Mouse (Mus musculus): ENCODE measurements around the gene Kxd1. TPM values are rescaled to one million over a fixed set of nuclear protein-coding genes. Genes with fewer than 3 reads are reported as not detected.
A peak's percentile ranks its signal among the peaks of the same experiment; 100 is the strongest.

The Kxd1 gene
- polyA plus RNA-seq, 1 experiment from 2014 or later = 49.3 TPM

GRCm38 (mm10) chr8:70495771-70496062 lies 32.0 kb downstream of the Kxd1 start:
- Histone ChIP-seq H3K36me3 (no peaks in the 10 kb centered on the region), H3K27me3 (peaks cover 90% of the 10 kb centered on the region), H3K4me2 (replicated peaks) (peak overlapping the region; percentile 90), H3K4me3 (peak overlapping the region; percentile 63), H3K9me3 (no peaks in the 10 kb centered on the region), H3K27ac (peak overlapping the region; percentile 59), H3K9ac (peak overlapping the region; percentile 72), H3K4me1 (peaks cover 71% of the 10 kb centered on the region)
- ATAC-seq (ENCODE audit: low FRiP score, low read depth) = no peak
- 11% methylated on average over 12 of the region's 12 CpGs for WGBS

GRCm38 (mm10) chr8:70495001-70495770 lies 32.6 kb downstream of the Kxd1 start:
- H3K36me3 ChIP-seq = no peaks in the 10 kb centered on the region
- peak overlapping the region; percentile 90 for H3K4me2 ChIP-seq (replicated peaks)
- H3K27me3 ChIP-seq = peaks cover 90% of the 10 kb centered on the region
- ATAC-seq (ENCODE audit: low FRiP score, low read depth) = no peak
- 4% methylated on average over 21 of the region's 21 CpGs for WGBS
- H3K9ac ChIP-seq = peak overlapping the region; percentile 72
- peak overlapping the region; percentile 63 for H3K4me3 ChIP-seq
- H3K27ac ChIP-seq = peak overlapping the region; percentile 59
- no peaks in the 10 kb centered on the region for H3K9me3 ChIP-seq
- peaks cover 74% of the 10 kb centered on the region for H3K4me1 ChIP-seq

- WGBS = 1% methylated on average over 22 of the region's 28 CpGs
Observed at GRCm38 (mm10) chr8:70494416-70494945, 33.3 kb downstream of the Kxd1 start.

GRCm38 (mm10) chr8:70493692-70494415 lies 33.9 kb downstream of the Kxd1 start:
- Histone ChIP-seq H3K27me3 (peaks cover 90% of the 10 kb centered on the region), H3K27ac (peak overlapping the region; percentile 59), H3K9me3 (no peaks in the 10 kb centered on the region), H3K4me1 (peaks cover 76% of the 10 kb centered on the region), H3K9ac (peak overlapping the region; percentile 72), H3K4me2 (replicated peaks) (peak overlapping the region; percentile 90), H3K4me3 (peak overlapping the region; percentile 63), H3K36me3 (no peaks in the 10 kb centered on the region)
- 0 out of 2 replicates have a peak, but pooled peaks have one; percentile 7 for ATAC-seq (ENCODE audit: low FRiP score, low read depth)
- under 1% methylated on average over 46 of the region's 47 CpGs for WGBS

More at GRCm38 (mm10) chr8:70494416-70494945, 33.3 kb downstream of the Kxd1 start:
- peak overlapping the region; percentile 90 for H3K4me2 ChIP-seq (replicated peaks)
- peak overlapping the region; percentile 72 for H3K9ac ChIP-seq
- H3K9me3 ChIP-seq = no peaks in the 10 kb centered on the region
- peak overlapping the region; percentile 59; the same call in 1 of the 2 replicates for H3K27ac ChIP-seq
- H3K36me3 ChIP-seq = no peaks in the 10 kb centered on the region
- no peak for ATAC-seq (ENCODE audit: low FRiP score, low read depth)
- peaks cover 90% of the 10 kb centered on the region for H3K27me3 ChIP-seq
- H3K4me1 ChIP-seq = peaks cover 76% of the 10 kb centered on the region
- peak overlapping the region; percentile 63 for H3K4me3 ChIP-seq

- Histone ChIP-seq H3K9ac (peak within 1 kb of the TSS; percentile 72), H3K36me3 (no peaks in the 10 kb centered on the region), H3K27ac (peak within 1 kb of the TSS; percentile 59), H3K27me3 (peaks cover 93% of the 10 kb centered on the region), H3K4me2 (replicated peaks) (peak within 1 kb of the TSS; percentile 90), H3K9me3 (no peaks in the 10 kb centered on the region), H3K4me1 (peaks cover 81% of the 10 kb centered on the region), H3K4me3 (peak within 1 kb of the TSS; percentile 63)
- no peak for ATAC-seq (ENCODE audit: low FRiP score, low read depth)
- under 1% methylated on average over 58 of the region's 93 CpGs for WGBS
Observed at GRCm38 (mm10) chr8:70492664-70493640, 34.8 kb downstream of the Kxd1 start, which contains the start of gene Crlf1. Gene Crlf1 (plus strand): TSS chr8:70493158.

GRCm38 (mm10) chr8:70490880-70491495 lies 36.8 kb downstream of the Kxd1 start:
- Histone ChIP-seq H3K4me3 (peak overlapping the region; percentile 63), H3K9ac (0 out of 2 replicates have a peak overlapping the region, but pooled peaks have one; percentile 25), H3K27ac (peak overlapping the region; percentile 55; the same call in 1 of the 2 replicates), H3K4me2 (replicated peaks) (peak overlapping the region; percentile 90), H3K9me3 (no peaks in the 10 kb centered on the region), H3K27me3 (peaks cover 97% of the 10 kb centered on the region), H3K4me1 (peaks cover 94% of the 10 kb centered on the region), H3K36me3 (no peaks in the 10 kb centered on the region)
- ATAC-seq (ENCODE audit: low FRiP score, low read depth) = no peak
- 5% methylated on average over 20 of the region's 20 CpGs for WGBS

GRCm38 (mm10) chr8:70490061-70490879 lies 37.5 kb downstream of the Kxd1 start:
- Histone ChIP-seq H3K9ac (0 out of 2 replicates have a peak overlapping the region, but pooled peaks have one; percentile 25), H3K4me2 (replicated peaks) (peak overlapping the region; percentile 90), H3K27me3 (peaks cover 93% of the 10 kb centered on the region), H3K27ac (peak overlapping the region; percentile 55), H3K4me1 (peaks cover 87% of the 10 kb centered on the region), H3K36me3 (no peaks in the 10 kb centered on the region), H3K4me3 (peak overlapping the region; percentile 63), H3K9me3 (no peaks in the 10 kb centered on the region)
- ATAC-seq (ENCODE audit: low FRiP score, low read depth) = no peak
- 11% methylated on average over 10 of the region's 10 CpGs for WGBS

GRCm38 (mm10) chr8:70489576-70489975 lies 38.2 kb downstream of the Kxd1 start:
- Histone ChIP-seq H3K4me3 (peak overlapping the region; percentile 37), H3K9ac (peak overlapping the region; percentile 54), H3K27me3 (peaks cover 92% of the 10 kb centered on the region), H3K4me2 (replicated peaks) (peak overlapping the region; percentile 90), H3K9me3 (no peaks in the 10 kb centered on the region), H3K4me1 (peaks cover 80% of the 10 kb centered on the region), H3K36me3 (no peaks in the 10 kb centered on the region), H3K27ac (no peak overlapping the region)
- ATAC-seq (ENCODE audit: low FRiP score, low read depth) = no peak
- 2% methylated on average over 31 of the region's 41 CpGs for WGBS

- ATAC-seq (ENCODE audit: low FRiP score, low read depth) = no peak
- WGBS = 3% methylated on average over 14 of the region's 14 CpGs
- no peak overlapping the region for H3K27ac ChIP-seq
- H3K9me3 ChIP-seq = no peaks in the 10 kb centered on the region
- H3K9ac ChIP-seq = peak overlapping the region; percentile 54
- H3K36me3 ChIP-seq = no peaks in the 10 kb centered on the region
- peaks cover 76% of the 10 kb centered on the region for H3K4me1 ChIP-seq
- peak overlapping the region; percentile 90 for H3K4me2 ChIP-seq (replicated peaks)
- H3K4me3 ChIP-seq = peak overlapping the region; percentile 37
- H3K27me3 ChIP-seq = peaks cover 87% of the 10 kb centered on the region
Observed at GRCm38 (mm10) chr8:70488931-70489470, 38.8 kb downstream of the Kxd1 start.
